Mouse (Mus musculus) MEL (cell line): ENCODE results near the gene Ap3b2. TPM values are rescaled to one million over a fixed set of nuclear protein-coding genes. Genes with fewer than 3 reads are reported as not detected.

Experiments
- DNase-seq: peaks from one replicate; pipeline ENCODE4 v3.0.0; 2011; ENCODE audit warnings: low read depth, low spot score
- H3K27ac ChIP-seq: 2 replicates; pipeline ENCODE4 v1.5.1; 2012; ENCODE audit warnings: low read depth, mild to moderate bottlenecking, control low read depth, low read length, moderate library complexity; ENCODE audit not compliant: control insufficient read depth
- H3K27me3 ChIP-seq, 2 experiments: fragments of 150-350 bp in 1 of 2; sonication (generic) in 1 of 2; 2 replicates each; pipeline ENCODE4 v1.6.1; 2012; ENCODE audit warnings: low read length in 2 of 2, mild to moderate bottlenecking in 2 of 2, improper control_type of control experiment in 1 of 2, moderate library complexity in 1 of 2; ENCODE audit not compliant: insufficient read depth in 2 of 2, control insufficient read depth in 1 of 2
- H3K36me3 ChIP-seq, 2 experiments: 2 replicates each; pipeline ENCODE4 v1.6.1; 2012 to 2014; ENCODE audit warnings: low read length in 2 of 2, improper control_type of control experiment in 1 of 2, inconsistent platforms in 1 of 2, mild to moderate bottlenecking in 1 of 2; ENCODE audit not compliant: insufficient read depth in 2 of 2, control insufficient read depth in 1 of 2
- H3K4me1 ChIP-seq, 2 experiments: fragments of 150-350 bp in 1 of 2; sonication (generic) in 1 of 2; 2 replicates each; pipeline ENCODE4 v1.6.1; 2012; ENCODE audit warnings: low read length in 2 of 2, improper control_type of control experiment in 1 of 2, mild to moderate bottlenecking in 1 of 2; ENCODE audit not compliant: insufficient read depth in 2 of 2, control insufficient read depth in 1 of 2
- H3K4me3 ChIP-seq, 2 experiments: fragments of 150-350 bp in 1 of 2; sonication (generic) in 1 of 2; 2 replicates each; pipeline ENCODE4 v1.5.1; 2012; ENCODE audit warnings: low read depth in 2 of 2, low read length in 2 of 2, mild to moderate bottlenecking in 2 of 2, moderate library complexity in 2 of 2, control low read depth in 1 of 2, improper control_type of control experiment in 1 of 2; ENCODE audit not compliant: control insufficient read depth in 1 of 2, insufficient read depth in 1 of 2
- H3K79me2 ChIP-seq: 2 replicates; pipeline ENCODE4 v1.6.1; 2012; ENCODE audit warnings: mild to moderate bottlenecking, low read length, moderate library complexity; ENCODE audit not compliant: control insufficient read depth, poor library complexity, insufficient read depth
- H3K9ac ChIP-seq: 2 replicates; pipeline ENCODE4 v1.6.1; 2012; ENCODE audit warnings: low read depth, mild to moderate bottlenecking, control low read depth, low read length, moderate library complexity; ENCODE audit not compliant: control insufficient read depth, poor library complexity, severe bottlenecking
- H3K9me3 ChIP-seq: fragments of 150-350 bp; sonication (generic); replicated peaks from 2 replicates; pipeline ENCODE4 v1.6.1; 2012; ENCODE audit warnings: mild to moderate bottlenecking, low read length, improper control_type of control experiment, moderate library complexity; ENCODE audit not compliant: insufficient read depth
- BHLHE40 ChIP-seq: IDR thresholded peaks from 2 replicates; pipeline ENCODE4 v1.6.1; 2012; ENCODE audit warnings: low read depth, mild to moderate bottlenecking, inconsistent platforms, low read length, improper control_type of control experiment, borderline replicate concordance
- CHD2 ChIP-seq: IDR thresholded peaks from 2 replicates; pipeline ENCODE4 v1.6.1; 2011; ENCODE audit warnings: low read length, improper control_type of control experiment
- CTCF ChIP-seq, 3 experiments: IDR thresholded peaks in 2 of 3; conservative IDR thresholded peaks in 1 of 3; 2 replicates each; pipeline ENCODE4 v1.5.1; 2011 to 2012; ENCODE audit warnings: low read length in 3 of 3, low read depth in 2 of 3, mild to moderate bottlenecking in 2 of 3, improper control_type of control experiment in 1 of 3, inconsistent platforms in 1 of 3, mixed read lengths in 1 of 3, moderate library complexity in 1 of 3; ENCODE audit not compliant: control insufficient read depth in 1 of 3, insufficient read depth in 1 of 3, poor library complexity in 1 of 3, severe bottlenecking in 1 of 3
- E2F4 ChIP-seq: IDR thresholded peaks from 2 replicates; pipeline ENCODE4 v1.6.1; 2011; ENCODE audit warnings: low read depth, low read length, improper control_type of control experiment, borderline replicate concordance
- GABPA ChIP-seq: IDR thresholded peaks from 2 replicates; pipeline ENCODE4 v1.6.1; 2012; ENCODE audit warnings: low read depth, mild to moderate bottlenecking, inconsistent platforms, low read length, improper control_type of control experiment, moderate library complexity
- GATA1 ChIP-seq: IDR thresholded peaks from 2 replicates; pipeline ENCODE4 v1.6.1; 2011; ENCODE audit warnings: low read depth, low read length, improper control_type of control experiment
- HCFC1 ChIP-seq: IDR thresholded peaks from 2 replicates; pipeline ENCODE4 v1.6.1; 2012; ENCODE audit warnings: low read depth, mild to moderate bottlenecking, inconsistent platforms, low read length, improper control_type of control experiment, moderate library complexity
- JUND ChIP-seq: IDR thresholded peaks from 2 replicates; pipeline ENCODE4 v1.6.1; 2011; ENCODE audit warnings: low read depth, mild to moderate bottlenecking, improper control_type of control experiment, low read length
- KAT2A ChIP-seq: conservative IDR thresholded peaks from 2 replicates; pipeline ENCODE4 v1.6.1; 2012; ENCODE audit warnings: low read depth, low read length, improper control_type of control experiment, inconsistent platforms
- MAFK ChIP-seq: IDR thresholded peaks from 2 replicates; pipeline ENCODE4 v1.6.1; 2011; ENCODE audit warnings: low read depth, mild to moderate bottlenecking, low read length, improper control_type of control experiment, borderline replicate concordance
- MAX ChIP-seq: IDR thresholded peaks from 2 replicates; pipeline ENCODE4 v1.6.1; 2011; ENCODE audit warnings: low read length, improper control_type of control experiment
- MAZ ChIP-seq: IDR thresholded peaks from 2 replicates; pipeline ENCODE4 v1.6.1; 2012; ENCODE audit warnings: low read depth, mild to moderate bottlenecking, inconsistent platforms, low read length, improper control_type of control experiment
- MYB ChIP-seq: IDR thresholded peaks from 2 replicates; pipeline ENCODE4 v1.6.1; 2011; ENCODE audit warnings: mild to moderate bottlenecking, low read depth, low read length, improper control_type of control experiment
- MYC ChIP-seq: IDR thresholded peaks from 2 replicates; pipeline ENCODE4 v1.6.1; 2011; ENCODE audit warnings: low read depth, mild to moderate bottlenecking, low read length, improper control_type of control experiment, moderate library complexity
- NRF1 ChIP-seq: IDR thresholded peaks from 2 replicates; pipeline ENCODE4 v1.6.1; 2014; ENCODE audit warnings: low read depth, mild to moderate bottlenecking, inconsistent platforms, low read length, improper control_type of control experiment, moderate library complexity; ENCODE audit not compliant: poor library complexity, insufficient read depth, severe bottlenecking
- POLR2A ChIP-seq, 2 experiments: IDR thresholded peaks; 2 replicates each; pipeline ENCODE4 v1.6.1; 2011 to 2012; ENCODE audit warnings: low read length in 2 of 2, mild to moderate bottlenecking in 2 of 2, control low read depth in 1 of 2, improper control_type of control experiment in 1 of 2, low read depth in 1 of 2, moderate library complexity in 1 of 2; ENCODE audit not compliant: control insufficient read depth in 1 of 2, insufficient read depth in 1 of 2, poor library complexity in 1 of 2
- RCOR1 ChIP-seq: IDR thresholded peaks from 2 replicates; pipeline ENCODE4 v1.6.1; 2012; ENCODE audit warnings: low read depth, mild to moderate bottlenecking, inconsistent platforms, low read length, improper control_type of control experiment
- SIN3A ChIP-seq: IDR thresholded peaks from 2 replicates; pipeline ENCODE4 v1.6.1; 2012; ENCODE audit warnings: low read length, improper control_type of control experiment, inconsistent platforms
- TAL1 ChIP-seq: IDR thresholded peaks from 2 replicates; pipeline ENCODE4 v1.6.1; 2012; ENCODE audit warnings: mild to moderate bottlenecking, inconsistent platforms, low read length, moderate library complexity, mixed read lengths
- TBP ChIP-seq: IDR thresholded peaks from 2 replicates; pipeline ENCODE4 v1.8.0; 2011; ENCODE audit warnings: low read depth, low read length, improper control_type of control experiment
- TCF12 ChIP-seq: IDR thresholded peaks from 2 replicates; pipeline ENCODE4 v1.6.1; 2014; ENCODE audit warnings: low read depth, mild to moderate bottlenecking, inconsistent platforms, low read length, improper control_type of control experiment, moderate library complexity
- USF2 ChIP-seq, 2 experiments: IDR thresholded peaks; 2 replicates each; pipeline ENCODE4 v1.6.1; 2011 to 2012; ENCODE audit warnings: improper control_type of control experiment in 2 of 2, low read length in 2 of 2, borderline replicate concordance in 1 of 2, inconsistent platforms in 1 of 2, low read depth in 1 of 2, mild to moderate bottlenecking in 1 of 2; ENCODE audit not compliant: insufficient read depth in 1 of 2
- ZC3H11A ChIP-seq: IDR thresholded peaks from 2 replicates; pipeline ENCODE4 v1.6.1; 2012; ENCODE audit warnings: low read depth, mild to moderate bottlenecking, inconsistent platforms, low read length, improper control_type of control experiment
- ZKSCAN1 ChIP-seq: IDR thresholded peaks from 2 replicates; pipeline ENCODE4 v1.6.1; 2012; ENCODE audit warnings: low read depth, mild to moderate bottlenecking, inconsistent platforms, low read length, improper control_type of control experiment, moderate library complexity
- ZMIZ1 ChIP-seq: IDR thresholded peaks from 2 replicates; pipeline ENCODE4 v1.6.1; 2012; ENCODE audit warnings: low read depth, mild to moderate bottlenecking, inconsistent platforms, low read length, improper control_type of control experiment, moderate library complexity
- ZNF384 ChIP-seq: IDR thresholded peaks from 2 replicates; pipeline ENCODE4 v1.6.1; 2012; ENCODE audit warnings: low read depth, mild to moderate bottlenecking, inconsistent platforms, low read length, improper control_type of control experiment
- polyA plus RNA-seq, 2 experiments: library from polyadenylated mRNA; stranded (reverse) in 1 of 2; unstranded in 1 of 2; fragments of >175 nt in 1 of 2; fragments of >200 nt in 1 of 2; gene quantifications; 2 replicates each; pipeline versions ENCODE4 v1.2.1 to v1.2.4; 2012; ENCODE audit warnings: low replicate concordance in 2 of 2, low read depth in 1 of 2; ENCODE audit not compliant: insufficient read length in 2 of 2, insufficient read depth in 1 of 2, missing spikeins in 1 of 2
- total RNA-seq: library from RNA; depleted of rRNA; stranded (reverse); fragments of 300-350 nt; gene quantifications from 2 replicates; pipeline ENCODE4 v1.2.3, GENCODE M21; 2012

Ap3b2 gene
- total and polyA plus RNA-seq, 3 experiments = not detected

DNA sequence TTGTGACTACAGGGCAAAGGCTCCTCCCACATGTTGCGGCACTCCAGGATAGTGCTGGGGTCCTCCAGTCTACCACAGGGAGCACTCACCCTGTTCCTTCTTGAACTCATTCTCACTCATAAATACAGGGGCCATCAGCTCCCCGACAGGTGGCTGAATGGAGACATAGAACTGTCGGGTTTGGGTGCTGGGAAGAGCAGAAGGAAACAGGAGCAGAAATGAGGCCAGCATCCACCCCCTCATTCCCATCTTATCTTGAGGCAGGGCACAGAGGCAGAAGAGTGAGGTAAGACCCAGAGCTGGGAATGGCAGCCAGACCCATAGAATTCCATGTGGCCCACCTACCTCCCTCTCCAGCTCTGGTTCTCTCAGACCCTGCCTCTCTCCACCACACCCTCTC lies 30.9 kb downstream of the Ap3b2 start:
- Histone ChIP-seq H3K27ac (no peak overlapping the region), H3K9ac (no peak overlapping the region), H3K4me3 (no peak overlapping the region), H3K27me3 (peaks cover 0 to 2% of the 10 kb centered on the region in 2 experiments; a peak in 2 of 4 replicates), H3K4me1 (no peaks in the 10 kb centered on the region), H3K9me3 (no peaks in the 10 kb centered on the region), H3K79me2 (no peaks in the 10 kb centered on the region), H3K36me3 (no peaks in the 10 kb centered on the region)
- TF ChIP-seq POLR2A (IDR thresholded peaks at IDR 0.05; ENCODE audit: control insufficient read depth in 1 of 2, insufficient read depth in 1 of 2, low read depth in 1 of 2, low read length in 2 of 2, poor library complexity in 1 of 2) = no peak
- TF ChIP-seq MAX = no peak
- TF ChIP-seq SIN3A = no peak
- no peak for TF ChIP-seq ZKSCAN1
- no peak for TF ChIP-seq TAL1
- TF ChIP-seq RCOR1 = no peak
- TF ChIP-seq MAFK = no peak
- no peak for TF ChIP-seq TCF12
- no peak for TF ChIP-seq CHD2
- no peak for TF ChIP-seq GABPA
- no peak for TF ChIP-seq ZC3H11A
- no peak for TF ChIP-seq ZNF384
- no peak for TF ChIP-seq JUND
- no peak for TF ChIP-seq ZMIZ1
- DNase-seq = no peak

DNA sequence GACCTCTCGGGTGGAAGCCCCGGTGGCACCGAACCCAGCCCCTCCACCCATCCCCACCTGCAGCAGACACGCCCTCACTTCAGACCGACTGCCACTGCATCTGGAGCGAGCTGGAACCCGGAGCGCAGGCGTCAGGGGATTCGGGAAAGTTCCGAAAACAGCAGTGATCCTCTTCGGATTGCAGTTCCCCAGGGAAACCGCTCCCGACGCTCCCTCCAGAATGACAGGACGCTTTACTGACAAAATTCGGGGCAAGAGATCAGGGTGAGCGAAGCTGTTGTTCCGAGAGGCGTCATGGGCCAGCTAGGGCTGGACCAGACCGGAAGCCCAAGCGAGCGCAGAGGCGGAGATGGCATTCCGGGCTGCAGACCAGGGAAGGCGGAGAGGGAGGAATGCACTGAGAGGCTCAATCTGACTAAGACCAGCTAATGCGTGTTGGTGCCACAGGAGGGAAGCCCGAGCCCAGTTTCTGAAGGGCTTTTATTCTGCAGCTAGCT lies 38.5 kb downstream of the Ap3b2 start, which contains the start of gene Cpeb1:
Gene Cpeb1 (minus strand): TSS at position 311 of the 497 bp plus-strand sequence.
- DNase-seq = no peak
- Histone ChIP-seq H3K4me1 (no peaks in the 10 kb centered on the region), H3K36me3 (no peaks in the 10 kb centered on the region), H3K27ac (no peak within 1 kb of the TSS), H3K9me3 (no peaks in the 10 kb centered on the region), H3K27me3 (no peaks in the 10 kb centered on the region), H3K4me3 (no peak within 1 kb of the TSS), H3K79me2 (no peaks in the 10 kb centered on the region), H3K9ac (no peak within 1 kb of the TSS)
- TF ChIP-seq TAL1 = no peak

DNA sequence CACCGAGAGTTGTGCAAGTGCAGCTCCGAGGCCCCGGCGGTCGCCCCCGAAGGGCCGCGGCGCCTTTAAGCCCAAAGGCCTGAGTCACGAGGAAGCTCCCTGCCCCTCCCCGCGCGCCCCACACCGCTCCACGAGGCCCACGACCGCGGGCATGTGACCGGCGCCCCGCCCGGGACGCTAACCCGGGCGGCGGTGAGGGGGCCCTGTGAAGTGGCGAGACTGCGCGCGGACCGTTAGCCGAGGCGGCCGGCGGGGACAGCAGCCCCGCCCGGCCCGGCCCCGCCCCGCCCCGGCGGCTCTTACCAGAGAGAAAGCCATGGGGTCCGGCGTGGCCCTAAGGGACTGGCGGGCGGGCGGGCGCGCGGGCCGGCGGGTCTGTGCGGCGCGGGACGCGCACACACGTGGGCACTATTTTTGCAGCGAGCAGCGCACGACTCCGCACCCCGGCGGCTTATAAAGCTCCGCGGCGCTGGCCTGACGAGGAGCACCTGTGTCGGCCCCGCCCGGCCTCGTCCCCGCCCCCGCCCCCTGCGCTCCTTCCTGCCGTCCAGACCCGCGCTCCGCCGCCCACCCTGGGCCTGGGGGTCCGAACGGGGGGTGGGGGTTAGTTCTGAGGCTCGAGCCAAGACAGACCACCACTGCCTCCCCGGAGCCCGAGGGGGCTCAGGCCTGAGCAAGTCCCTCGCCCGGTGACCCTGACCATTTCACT lies 39.2 kb downstream of the Ap3b2 start:
- DNase-seq = no peak
- Histone ChIP-seq H3K79me2 (no peaks in the 10 kb centered on the region), H3K27me3 (no peaks in the 10 kb centered on the region), H3K9me3 (no peaks in the 10 kb centered on the region), H3K4me3 (no peak overlapping the region), H3K27ac (no peak overlapping the region), H3K9ac (no peak overlapping the region), H3K4me1 (no peaks in the 10 kb centered on the region), H3K36me3 (no peaks in the 10 kb centered on the region)
- TF ChIP-seq ZKSCAN1 (no peak), GATA1 (no peak), TBP (no peak), JUND (no peak), E2F4 (no peak), HCFC1 (no peak), MAZ (no peak), NRF1 (no peak), ZMIZ1 (no peak), CHD2 (no peak), CTCF (IDR thresholded peaks at IDR 0.05 in 2 of 3, conservative IDR thresholded peaks at IDR 0.05 in 1 of 3; ENCODE audit: control insufficient read depth in 1 of 3, insufficient read depth in 1 of 3, low read depth in 2 of 3, low read length in 3 of 3, poor library complexity in 1 of 3, severe bottlenecking in 1 of 3) (no peak), USF2 (IDR thresholded peaks at IDR 0.05; ENCODE audit: borderline replicate concordance in 1 of 2, insufficient read depth in 1 of 2, low read depth in 1 of 2, low read length in 2 of 2) (no peak), BHLHE40 (no peak), ZC3H11A (no peak), MYB (no peak), KAT2A (no peak), MYC (no peak)
